Mouse (Mus musculus) monocyte, adult 2 months (primary cell): ENCODE data around the gene Fancg.
"Not testable (repeated sequence)": the region's sequence is repeated elsewhere in the genome, so short reads cannot be mapped to it uniquely, and the experiment has no call there.

ENCODE experiments used
- DNase-seq, 2 experiments: peaks; one replicate each; pipeline ENCODE4 v3.0.0; 2022; ENCODE audit warnings: low spot score in 2 of 2, low read depth in 1 of 2

Gene Fancg

DNA sequence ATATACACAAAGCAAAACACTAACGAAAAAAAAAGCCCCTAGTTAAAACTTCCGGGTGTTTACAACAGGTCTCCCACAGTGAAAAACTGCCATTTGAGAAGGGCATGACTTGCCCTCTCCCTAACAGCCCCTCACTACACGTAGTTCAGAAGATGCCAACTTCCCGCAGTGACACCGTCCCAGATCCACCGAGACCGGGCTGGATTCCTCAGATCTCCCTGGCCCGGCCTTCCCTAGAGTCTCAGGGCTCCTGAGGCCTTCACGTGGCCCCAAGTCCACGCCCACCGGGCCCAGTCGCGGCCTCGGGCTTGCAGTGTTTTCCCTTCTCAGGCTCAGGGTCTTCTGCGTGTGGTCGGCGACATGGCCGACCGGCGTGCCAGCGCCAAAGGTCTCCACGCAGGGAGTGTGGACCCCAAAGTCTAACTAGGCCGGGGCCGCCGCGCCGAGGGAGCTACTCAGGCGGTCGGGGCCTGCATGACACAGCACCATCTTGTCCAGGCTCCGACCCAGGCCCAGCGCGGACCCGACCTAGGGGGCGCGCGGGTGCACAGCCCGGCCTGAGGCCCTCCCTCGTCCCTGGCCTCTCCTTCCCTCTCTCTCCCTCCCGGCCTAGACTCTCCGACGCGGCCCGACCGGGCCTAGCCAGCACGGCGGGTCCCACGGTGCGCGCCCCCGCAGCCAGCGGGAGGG is 10.7 kb downstream of the Fancg start:
- peak; percentile 10 to 49 for DNase-seq

- no peak for DNase-seq
These were observed 12.3 kb downstream of the Fancg start for GRCm38 (mm10) chr4:42998022-42998421.

GRCm38 (mm10) chr4:42988296-42988695 is 22.0 kb downstream of the Fancg start:
- DNase-seq: no peak

GRCm38 (mm10) chr4:42980467-42980866 is 29.8 kb downstream of the Fancg start:
- DNase-seq: not testable (repeated sequence)

- no peak for DNase-seq
These were observed 32.2 kb downstream of the Fancg start for GRCm38 (mm10) chr4:42978062-42978461.

DNA sequence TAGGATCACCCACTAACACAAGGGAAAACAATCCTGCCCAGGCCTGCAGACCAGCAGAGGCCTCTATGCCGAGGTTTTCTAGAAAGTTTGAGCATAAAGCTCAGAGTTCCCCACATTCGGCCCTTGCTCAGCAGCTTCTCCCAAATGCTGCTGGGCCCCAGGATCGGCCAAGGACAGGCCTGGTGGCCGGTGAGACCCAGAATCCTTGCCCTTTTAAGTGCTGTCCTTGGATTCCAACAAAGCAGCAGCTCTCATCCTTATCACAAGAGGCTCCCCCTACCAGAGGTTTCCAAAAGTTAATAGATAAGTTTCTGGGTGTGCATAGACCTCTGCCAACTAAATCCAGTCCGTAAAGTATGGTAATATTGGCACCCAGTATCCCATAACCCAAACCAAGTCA is 36.4 kb downstream of the Fancg start:
- no peak for DNase-seq

DNA sequence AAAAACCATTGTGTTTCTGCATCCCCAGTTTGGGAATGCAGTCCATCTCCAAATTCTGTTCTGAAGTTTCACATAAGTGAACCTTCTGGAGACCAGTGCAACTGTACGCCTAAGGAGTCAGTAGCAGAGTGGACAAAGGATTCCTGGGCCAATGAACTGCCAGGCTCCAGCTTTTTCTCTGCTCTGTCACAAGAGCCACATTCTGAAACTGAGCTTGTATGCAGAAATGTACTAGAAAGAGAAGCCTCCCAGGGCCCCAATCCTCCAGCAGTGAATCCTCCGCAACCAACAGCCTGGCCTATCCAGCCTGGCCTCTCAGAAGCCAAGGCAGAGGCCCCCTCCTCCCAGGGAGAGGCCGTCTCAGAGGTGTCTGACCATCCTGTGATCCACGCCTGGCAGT is 37.4 kb downstream of the Fancg start:
- no peak for DNase-seq

GRCm38 (mm10) chr4:42969304-42969703 is 41.0 kb downstream of the Fancg start, which contains the start of gene 1700022I11Rik:
1700022I11Rik (plus strand) TSS chr4:42969604.
- no peak for DNase-seq

DNA sequence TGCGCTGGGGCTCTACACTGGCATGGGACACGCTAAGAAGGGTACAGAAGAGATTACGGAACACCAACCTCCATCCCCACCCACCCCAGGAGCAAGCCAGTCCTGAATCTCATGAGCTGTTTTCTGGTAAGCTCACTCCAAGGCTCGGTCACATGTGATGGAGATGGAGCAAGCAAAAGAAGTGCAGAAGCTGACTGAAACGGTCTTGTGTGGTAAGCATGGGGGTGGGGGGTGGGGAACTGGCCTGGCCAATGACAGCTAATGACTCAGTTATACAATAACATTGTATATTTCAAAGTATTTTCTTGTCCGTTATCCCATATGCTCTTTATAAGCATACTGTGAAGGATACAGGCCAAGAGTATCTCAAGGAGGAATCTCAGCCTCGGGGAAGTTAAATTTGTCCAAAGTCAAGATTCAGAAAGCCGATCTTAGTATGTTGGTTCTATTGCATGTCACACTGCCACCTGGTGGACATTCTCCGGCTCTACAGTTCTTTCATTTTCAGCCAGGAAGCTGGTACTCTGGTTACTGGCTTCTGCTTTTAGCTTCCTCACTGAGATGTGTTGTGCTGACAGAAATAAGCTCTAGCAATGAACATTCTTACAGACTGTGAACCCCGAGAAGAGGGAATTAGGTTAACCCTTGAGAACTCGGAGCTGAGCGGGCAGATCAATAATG is 45.1 kb downstream of the Fancg start:
- DNase-seq: peak in 1 of 2 experiments; percentile 23

DNA sequence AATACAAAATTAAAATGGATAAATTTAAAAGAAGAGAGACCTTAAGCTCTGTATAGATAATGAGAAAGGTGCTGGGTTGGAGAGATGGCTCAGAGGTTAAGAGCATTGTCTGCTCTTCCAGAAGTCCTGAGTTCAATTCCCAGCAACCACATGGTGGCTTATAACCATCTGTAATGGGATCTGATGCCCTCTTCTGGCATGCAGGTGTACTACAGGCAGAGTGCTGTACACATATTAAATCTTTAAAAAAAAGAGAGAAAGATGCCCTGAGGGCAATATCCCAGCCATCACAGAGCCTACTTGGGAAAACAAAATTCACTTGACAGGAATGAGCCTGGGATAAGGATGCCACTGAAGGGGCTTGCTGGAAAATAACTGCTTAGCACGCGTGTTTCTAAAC is 46.8 kb downstream of the Fancg start:
- DNase-seq: no peak

- DNase-seq: peak in 1 of 2 experiments; percentile 37
These were observed 48.7 kb downstream of the Fancg start for GRCm38 (mm10) chr4:42961592-42961991.

- no peak for DNase-seq
These were observed 50.9 kb downstream of the Fancg start for GRCm38 (mm10) chr4:42959382-42959781.

GRCm38 (mm10) chr4:42958942-42959341 is 51.4 kb downstream of the Fancg start:
- DNase-seq: no peak

GRCm38 (mm10) chr4:42957979-42958378 is 52.3 kb downstream of the Fancg start:
- DNase-seq: no peak

DNA sequence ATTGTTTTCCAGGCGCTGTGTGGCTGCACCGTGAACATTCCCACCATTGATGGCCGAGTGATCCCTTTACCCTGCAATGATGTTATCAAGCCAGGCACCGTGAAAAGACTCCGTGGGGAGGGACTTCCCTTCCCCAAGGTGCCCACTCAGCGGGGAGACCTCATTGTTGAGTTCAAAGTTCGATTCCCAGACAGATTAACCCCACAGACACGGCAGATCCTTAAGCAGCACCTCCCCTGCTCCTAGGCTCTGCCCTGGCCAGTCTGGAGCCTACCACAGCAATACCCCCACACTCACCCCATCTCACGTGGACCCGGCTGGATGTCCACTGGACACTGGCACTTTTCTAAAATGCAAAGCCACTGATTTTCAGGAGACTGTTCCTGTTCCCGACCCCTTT is 53.0 kb downstream of the Fancg start:
- no peak for DNase-seq

DNA sequence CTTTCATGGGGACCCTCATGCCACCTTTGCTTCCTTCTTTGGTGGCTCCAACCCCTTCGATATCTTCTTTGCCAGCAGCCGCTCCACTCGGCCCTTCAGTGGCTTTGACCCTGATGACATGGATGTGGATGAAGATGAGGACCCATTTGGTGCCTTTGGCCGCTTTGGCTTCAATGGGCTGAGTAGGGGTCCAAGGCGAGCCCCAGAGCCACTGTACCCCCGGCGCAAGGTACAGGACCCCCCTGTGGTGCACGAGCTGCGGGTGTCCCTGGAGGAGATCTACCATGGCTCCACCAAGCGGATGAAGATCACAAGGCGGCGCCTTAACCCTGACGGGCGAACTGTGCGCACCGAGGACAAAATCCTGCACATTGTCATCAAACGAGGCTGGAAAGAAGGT is 53.7 kb downstream of the Fancg start:
- no peak for DNase-seq

GRCm38 (mm10) chr4:42955200-42955599 is 55.1 kb downstream of the Fancg start:
- DNase-seq: no peak

- DNase-seq: no peak
These were observed 56.0 kb downstream of the Fancg start for GRCm38 (mm10) chr4:42954297-42954696.

DNA sequence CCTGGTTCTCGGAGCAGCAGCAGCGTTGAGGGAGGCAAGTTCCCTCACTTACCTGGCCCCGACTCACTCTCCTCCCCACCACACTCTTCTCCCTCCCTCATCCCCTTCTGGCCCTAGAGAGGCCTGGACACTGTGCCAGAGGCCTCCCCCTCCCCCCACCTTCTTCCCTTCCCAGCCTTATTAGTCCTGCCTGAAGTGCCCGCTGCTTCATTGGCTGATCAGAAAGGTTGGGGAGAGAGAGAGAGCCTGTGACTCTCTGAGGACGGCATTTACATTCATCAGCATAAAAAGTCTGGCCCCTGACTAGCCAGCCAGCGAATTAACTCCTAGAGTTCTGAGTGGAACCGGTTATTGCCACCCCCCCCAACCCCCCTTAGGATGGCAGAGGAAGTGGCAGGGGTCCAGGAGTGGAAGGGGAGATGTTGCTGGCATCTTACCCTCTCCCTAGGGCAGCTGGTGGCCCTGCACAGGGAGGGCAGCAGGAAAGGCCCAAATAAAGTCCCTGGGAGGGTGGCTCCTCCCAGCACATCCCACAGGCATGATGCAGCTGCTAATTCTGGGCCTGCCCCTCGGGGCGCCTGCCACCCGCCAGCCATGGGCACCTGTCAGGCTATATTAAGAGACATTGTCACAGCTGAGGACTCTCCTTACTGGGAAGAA is 56.7 kb downstream of the Fancg start:
- no peak for DNase-seq

DNA sequence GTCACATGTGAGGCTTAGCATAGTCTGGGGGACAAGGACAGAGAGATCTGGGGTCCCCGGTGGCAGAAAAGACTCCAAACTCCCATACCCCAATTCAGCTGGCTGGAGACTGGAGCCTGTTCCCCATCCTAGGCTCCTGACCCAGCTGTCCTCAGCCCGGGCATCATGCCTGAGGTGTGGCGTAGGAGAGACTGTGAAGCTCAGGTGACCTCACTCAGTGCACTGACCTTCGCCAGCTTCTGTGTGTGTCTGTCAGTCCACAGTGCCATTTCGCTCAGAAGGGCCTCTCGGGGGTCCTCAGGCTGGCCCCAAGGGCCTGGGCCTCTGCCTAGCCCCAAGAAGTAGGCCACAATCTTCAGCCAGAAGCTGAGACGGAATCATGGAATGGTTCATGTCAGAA is 57.7 kb downstream of the Fancg start:
- DNase-seq: no peak
